Mouse (Mus musculus): ENCODE results near the gene Atp5j2. TPM values are rescaled to one million over a fixed set of nuclear protein-coding genes. Genes with fewer than 3 reads are reported as not detected.

The Atp5j2 gene
- polyA plus RNA-seq, 1 experiment from 2014 or later: 490 TPM

Other genes with a start within 250 kb of the Atp5j2 start
- gene Smurf1, start 226.2 kb downstream of the Atp5j2 start, polyA plus RNA-seq (2014; fragmentation: Nextera tagmentation; extraction: Ambion mirVana): 16.6 and 18.1 TPM in 2 replicates
- not detected in 2 replicates for gene Gm4871, start 159.3 kb downstream of the Atp5j2 start, polyA plus RNA-seq (2014; fragmentation: Nextera tagmentation; extraction: Ambion mirVana)
- gene 1700018F24Rik, start 149.1 kb downstream of the Atp5j2 start, polyA plus RNA-seq (2014; fragmentation: Nextera tagmentation; extraction: Ambion mirVana): 0.13 TPM in 1 of 2 replicates, not detected in the other
- gene Arpc1a, start 108.2 kb downstream of the Atp5j2 start, polyA plus RNA-seq (2014; fragmentation: Nextera tagmentation; extraction: Ambion mirVana): 179 and 185 TPM in 2 replicates
- not detected in 2 replicates for gene Kpna7, start 108.0 kb downstream of the Atp5j2 start, polyA plus RNA-seq (2014; fragmentation: Nextera tagmentation; extraction: Ambion mirVana)
- 49.3 and 54.3 TPM in 2 replicates for gene Arpc1b, start 77.8 kb downstream of the Atp5j2 start, polyA plus RNA-seq (2014; fragmentation: Nextera tagmentation; extraction: Ambion mirVana)
- 127 and 138 TPM in 2 replicates for gene Pdap1, start 51.8 kb downstream of the Atp5j2 start, polyA plus RNA-seq (2014; fragmentation: Nextera tagmentation; extraction: Ambion mirVana)
- gene Bud31, start 51.7 kb downstream of the Atp5j2 start, polyA plus RNA-seq (2014; fragmentation: Nextera tagmentation; extraction: Ambion mirVana): 265 and 269 TPM in 2 replicates
- 12.3 and 15.9 TPM in 2 replicates for gene Ptcd1, start 25.0 kb downstream of the Atp5j2 start, polyA plus RNA-seq (2014; fragmentation: Nextera tagmentation; extraction: Ambion mirVana)
- gene Cpsf4, start 24.8 kb downstream of the Atp5j2 start, polyA plus RNA-seq (2014; fragmentation: Nextera tagmentation; extraction: Ambion mirVana): 27.3 and 31.9 TPM in 2 replicates
- 8.8 and 9.0 TPM in 2 replicates for gene Zkscan14, start 9.8 kb upstream of the Atp5j2 start, polyA plus RNA-seq (2014; fragmentation: Nextera tagmentation; extraction: Ambion mirVana)
- 15.4 and 18.5 TPM in 2 replicates for gene Zkscan5, start 12.5 kb upstream of the Atp5j2 start, polyA plus RNA-seq (2014; fragmentation: Nextera tagmentation; extraction: Ambion mirVana)
- gene Zfp655, start 39.7 kb upstream of the Atp5j2 start, polyA plus RNA-seq (2014; fragmentation: Nextera tagmentation; extraction: Ambion mirVana): 45.9 and 47.6 TPM in 2 replicates
- gene Zscan25, start 88.4 kb upstream of the Atp5j2 start, polyA plus RNA-seq (2014; fragmentation: Nextera tagmentation; extraction: Ambion mirVana): 0.53 and 1.3 TPM in 2 replicates
- gene Cyp3a57, start 153.2 kb upstream of the Atp5j2 start, polyA plus RNA-seq (2014; fragmentation: Nextera tagmentation; extraction: Ambion mirVana): not detected in 2 replicates